Mouse (Mus musculus): ENCODE results near the gene Capza2. TPM values are rescaled to one million over a fixed set of nuclear protein-coding genes. Genes with fewer than 3 reads are reported as not detected.
A peak's percentile ranks its signal among the peaks of the same experiment; 100 is the strongest.

Gene Capza2
- polyA plus RNA-seq, 1 experiment = 2.8 TPM

- Histone ChIP-seq H3K27ac (ENCODE audit: insufficient read depth, low read depth, low read length) (no peak overlapping the region), H3K4me3 (ENCODE audit: low read depth, low read length) (no peak overlapping the region), H3K4me1 (ENCODE audit: control insufficient read depth, insufficient read depth, insufficient read length, low read length) (peaks cover 2% of the 10 kb centered on the region; the same call in 1 of the 2 replicates), H3K36me3 (ENCODE audit: control insufficient read depth, insufficient read depth, low read length) (no peaks in the 10 kb centered on the region), H3K27me3 (ENCODE audit: control insufficient read depth, insufficient read depth, low read length) (no peaks in the 10 kb centered on the region)
- TF ChIP-seq POLR2A (IDR thresholded peaks at IDR 0.05; ENCODE audit: low read depth, low read length) (no peak), CTCF (IDR thresholded peaks at IDR 0.05; ENCODE audit: extremely low read depth, insufficient read length, insufficient replicate concordance, low read depth, low read length) (no peak)
- WGBS = 38% methylated on average over 2 of the region's 2 CpGs
These were observed 34.5 kb upstream of the Capza2 start for GRCm38 (mm10) chr6:17601526-17601925.

DNA sequence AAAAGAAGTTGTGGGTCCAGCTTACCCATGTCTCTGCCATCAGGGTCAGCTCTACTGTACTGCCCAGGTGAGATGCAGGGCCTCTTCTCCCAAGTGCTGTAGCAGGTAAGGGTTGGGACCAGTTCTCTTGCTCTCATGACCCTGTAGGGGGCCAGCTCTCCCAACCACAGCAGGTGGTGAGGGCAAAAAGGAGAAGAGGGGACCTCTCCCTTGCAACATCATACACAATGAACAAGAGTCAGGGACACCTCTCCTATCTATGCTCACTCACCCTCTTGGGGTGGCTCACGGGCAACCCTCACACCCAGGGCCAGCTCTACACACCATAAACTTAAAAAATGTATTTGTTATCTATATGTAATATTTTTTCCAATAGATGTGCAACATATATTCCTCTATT, 29.1 kb upstream of the Capza2 start:
- Histone ChIP-seq H3K4me1 (ENCODE audit: control insufficient read depth, insufficient read depth, insufficient read length, low read length) (peaks cover 3% of the 10 kb centered on the region; the same call in 1 of the 2 replicates), H3K4me3 (ENCODE audit: low read depth, low read length) (no peak overlapping the region), H3K36me3 (ENCODE audit: control insufficient read depth, insufficient read depth, low read length) (no peaks in the 10 kb centered on the region), H3K27ac (ENCODE audit: insufficient read depth, low read depth, low read length) (no peak overlapping the region), H3K27me3 (ENCODE audit: control insufficient read depth, insufficient read depth, low read length) (no peaks in the 10 kb centered on the region)
- 89% methylated on average over 1 of the region's 1 CpGs for WGBS
- TF ChIP-seq CTCF (IDR thresholded peaks at IDR 0.05; ENCODE audit: extremely low read depth, insufficient read length, insufficient replicate concordance, low read depth, low read length) (no peak), POLR2A (IDR thresholded peaks at IDR 0.05; ENCODE audit: low read depth, low read length) (no peak)

DNA sequence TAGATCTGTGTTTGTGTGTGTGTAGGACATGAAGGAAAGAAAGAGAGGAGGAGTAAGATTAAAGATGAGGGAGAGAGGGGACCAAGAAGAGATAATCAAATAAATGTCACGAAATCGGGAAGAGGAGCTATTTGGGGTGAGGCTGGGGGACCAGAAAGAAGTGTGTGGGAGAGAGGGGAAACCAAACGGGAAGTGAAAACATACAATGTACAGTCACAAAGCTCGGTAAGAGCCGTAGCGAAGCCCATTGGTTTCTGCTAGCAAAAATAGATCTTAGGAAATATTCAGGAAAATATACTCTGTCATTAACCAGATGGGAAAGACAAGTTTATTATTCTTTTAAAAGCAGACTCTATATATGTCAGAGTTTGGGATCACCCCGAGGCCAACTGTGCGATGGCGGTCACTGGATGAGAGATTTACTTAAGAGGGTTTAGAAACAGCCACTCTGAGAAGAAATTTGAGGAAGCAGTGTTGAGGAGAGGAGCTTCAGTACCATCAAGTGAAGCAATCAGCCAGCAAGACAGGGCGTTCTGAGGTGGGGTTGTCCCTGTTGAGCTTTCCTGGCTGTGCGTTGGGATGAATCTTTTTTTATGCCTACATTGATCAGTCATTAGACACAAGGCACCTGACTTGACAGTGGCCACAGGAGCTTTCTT, 24.6 kb upstream of the Capza2 start:
- TF ChIP-seq POLR2A (IDR thresholded peaks at IDR 0.05; ENCODE audit: low read depth, low read length) (no peak), CTCF (IDR thresholded peaks at IDR 0.05; ENCODE audit: extremely low read depth, insufficient read length, insufficient replicate concordance, low read depth, low read length) (no peak)
- no peak overlapping the region for H3K4me3 ChIP-seq (ENCODE audit: low read depth, low read length)
- H3K27me3 ChIP-seq (ENCODE audit: control insufficient read depth, insufficient read depth, low read length) = no peaks in the 10 kb centered on the region
- no peak overlapping the region for H3K27ac ChIP-seq (ENCODE audit: insufficient read depth, low read depth, low read length)
- no peaks in the 10 kb centered on the region for H3K36me3 ChIP-seq (ENCODE audit: control insufficient read depth, insufficient read depth, low read length)
- H3K4me1 ChIP-seq (ENCODE audit: control insufficient read depth, insufficient read depth, insufficient read length, low read length) = peaks cover 8% of the 10 kb centered on the region; the same call in 1 of the 2 replicates
- 84% methylated on average over 11 of the region's 11 CpGs for WGBS

GRCm38 (mm10) chr6:17612652-17613051, 23.4 kb upstream of the Capza2 start:
- Histone ChIP-seq H3K4me1 (ENCODE audit: control insufficient read depth, insufficient read depth, insufficient read length, low read length) (peaks cover 7% of the 10 kb centered on the region; the same call in 1 of the 2 replicates), H3K4me3 (ENCODE audit: low read depth, low read length) (no peak overlapping the region), H3K27me3 (ENCODE audit: control insufficient read depth, insufficient read depth, low read length) (no peaks in the 10 kb centered on the region), H3K36me3 (ENCODE audit: control insufficient read depth, insufficient read depth, low read length) (no peaks in the 10 kb centered on the region), H3K27ac (ENCODE audit: insufficient read depth, low read depth, low read length) (no peak overlapping the region)
- TF ChIP-seq POLR2A (IDR thresholded peaks at IDR 0.05; ENCODE audit: low read depth, low read length) (no peak), CTCF (IDR thresholded peaks at IDR 0.05; ENCODE audit: extremely low read depth, insufficient read length, insufficient replicate concordance, low read depth, low read length) (no peak)
- 27% methylated on average over 4 of the region's 4 CpGs for WGBS

DNA sequence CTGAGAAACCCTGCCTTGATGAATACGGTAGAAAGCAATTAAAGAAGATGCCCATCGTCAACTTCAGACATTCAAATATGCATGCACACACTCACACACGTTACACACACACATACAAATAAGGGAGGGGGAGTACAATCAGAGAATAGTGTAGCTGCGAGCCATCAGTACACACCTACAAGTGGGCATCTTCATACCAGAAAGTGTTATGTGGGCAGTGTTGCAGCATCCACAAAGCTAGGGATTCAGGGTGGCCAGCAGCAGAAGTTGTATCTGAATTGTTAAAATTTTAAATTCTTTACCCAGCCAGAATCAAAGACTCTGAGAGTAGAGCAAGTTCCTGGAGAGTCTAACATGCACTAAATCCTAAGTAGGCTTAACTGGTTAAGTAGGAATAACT, 15.2 kb upstream of the Capza2 start:
- 91% methylated on average over 4 of the region's 4 CpGs for WGBS
- Histone ChIP-seq H3K4me1 (ENCODE audit: control insufficient read depth, insufficient read depth, insufficient read length, low read length) (peaks cover under 1% of the 10 kb centered on the region; the same call in 1 of the 2 replicates), H3K4me3 (ENCODE audit: low read depth, low read length) (no peak overlapping the region), H3K27ac (ENCODE audit: insufficient read depth, low read depth, low read length) (no peak overlapping the region), H3K27me3 (ENCODE audit: control insufficient read depth, insufficient read depth, low read length) (no peaks in the 10 kb centered on the region), H3K36me3 (ENCODE audit: control insufficient read depth, insufficient read depth, low read length) (no peaks in the 10 kb centered on the region)
- TF ChIP-seq CTCF (IDR thresholded peaks at IDR 0.05; ENCODE audit: extremely low read depth, insufficient read length, insufficient replicate concordance, low read depth, low read length) (no peak), POLR2A (IDR thresholded peaks at IDR 0.05; ENCODE audit: low read depth, low read length) (no peak)

DNA sequence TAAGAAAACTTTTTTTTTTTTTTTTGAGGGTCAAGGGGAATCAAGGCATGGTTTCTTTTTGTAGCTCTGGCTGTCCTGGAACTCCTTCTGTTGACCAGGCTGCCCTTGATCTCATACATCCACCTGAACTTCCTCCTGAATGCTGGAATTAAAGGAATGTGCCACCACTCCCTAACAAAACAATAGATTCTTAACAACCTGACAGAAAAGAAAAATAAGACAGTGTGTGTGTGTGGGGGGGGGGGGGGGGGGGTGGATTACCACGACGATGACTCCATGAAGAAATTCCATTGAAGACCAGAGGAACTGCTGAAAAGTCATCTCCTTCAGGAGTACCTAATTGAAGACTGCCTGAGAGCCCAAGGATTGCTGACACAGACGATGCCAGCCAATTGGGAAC, 14.6 kb upstream of the Capza2 start:
- H3K27ac ChIP-seq (ENCODE audit: insufficient read depth, low read depth, low read length) = no peak overlapping the region
- H3K4me1 ChIP-seq (ENCODE audit: control insufficient read depth, insufficient read depth, insufficient read length, low read length) = no peaks in the 10 kb centered on the region
- no peak overlapping the region for H3K4me3 ChIP-seq (ENCODE audit: low read depth, low read length)
- WGBS = 37% methylated on average over 3 of the region's 3 CpGs
- TF ChIP-seq CTCF (IDR thresholded peaks at IDR 0.05; ENCODE audit: extremely low read depth, insufficient read length, insufficient replicate concordance, low read depth, low read length) (no peak), POLR2A (IDR thresholded peaks at IDR 0.05; ENCODE audit: low read depth, low read length) (no peak)
- no peaks in the 10 kb centered on the region for H3K27me3 ChIP-seq (ENCODE audit: control insufficient read depth, insufficient read depth, low read length)
- H3K36me3 ChIP-seq (ENCODE audit: control insufficient read depth, insufficient read depth, low read length) = no peaks in the 10 kb centered on the region

GRCm38 (mm10) chr6:17628701-17629455, 7.2 kb upstream of the Capza2 start:
- H3K4me3 ChIP-seq (ENCODE audit: low read depth, low read length) = no peak overlapping the region
- H3K36me3 ChIP-seq (ENCODE audit: control insufficient read depth, insufficient read depth, low read length) = no peaks in the 10 kb centered on the region
- WGBS = 75% methylated on average over 6 of the region's 6 CpGs
- H3K4me1 ChIP-seq (ENCODE audit: control insufficient read depth, insufficient read depth, insufficient read length, low read length) = peaks cover 4% of the 10 kb centered on the region; the same call in 1 of the 2 replicates
- H3K27me3 ChIP-seq (ENCODE audit: control insufficient read depth, insufficient read depth, low read length) = no peaks in the 10 kb centered on the region
- TF ChIP-seq CTCF (IDR thresholded peaks at IDR 0.05; ENCODE audit: extremely low read depth, insufficient read length, insufficient replicate concordance, low read depth, low read length) (no peak), POLR2A (IDR thresholded peaks at IDR 0.05; ENCODE audit: low read depth, low read length) (no peak)
- peak overlapping the region; percentile 28; the same call in 1 of the 2 replicates for H3K27ac ChIP-seq (ENCODE audit: insufficient read depth, low read depth, low read length)
